Mouse (Mus musculus) cerebellum, adult 2 months (tissue): Measurements from ENCODE around the gene Kdelr3.

Source experiments
- CTCF ChIP-seq: fragments of 200-500 bp; IDR thresholded peaks from 2 replicates; pipeline ENCODE4 v1.5.1; 2011; ENCODE audit warnings: low read depth, mild to moderate bottlenecking, control low read depth, low read length, moderate library complexity, borderline replicate concordance; ENCODE audit not compliant: insufficient read depth
- POLR2A ChIP-seq: fragments of 200-500 bp; IDR thresholded peaks from 2 replicates; pipeline ENCODE4 v1.6.1; 2011; ENCODE audit warnings: low read length, control low read depth, borderline replicate concordance; ENCODE audit not compliant: insufficient read depth

DNA sequence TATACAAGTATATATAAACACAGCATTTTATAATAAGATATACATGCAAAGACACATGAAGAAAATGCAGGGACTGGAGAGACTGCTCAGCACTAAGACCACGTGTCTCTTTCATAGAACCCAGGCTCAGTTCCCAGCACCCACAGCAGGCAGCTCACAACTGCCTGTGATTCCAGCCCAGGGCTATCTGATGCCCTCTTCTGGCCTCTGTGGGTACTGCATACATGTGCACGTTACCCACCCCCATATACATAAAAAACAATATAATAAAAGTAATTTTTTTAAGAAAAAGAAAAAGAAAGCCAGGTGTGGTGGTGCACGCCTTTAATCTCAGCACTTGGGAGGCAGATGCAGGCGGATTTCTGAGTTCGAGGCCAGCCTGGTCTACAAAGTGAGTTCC is 43.2 kb upstream of the Kdelr3 start:
- TF ChIP-seq CTCF: no peak
- TF ChIP-seq POLR2A: no peak
